Mouse (Mus musculus): ENCODE data around the gene Emc8. TPM values are rescaled to one million over a fixed set of nuclear protein-coding genes. Genes with fewer than 3 reads are reported as not detected.

Gene Emc8
- polyA plus RNA-seq, 1 experiment = 109 TPM

DNA sequence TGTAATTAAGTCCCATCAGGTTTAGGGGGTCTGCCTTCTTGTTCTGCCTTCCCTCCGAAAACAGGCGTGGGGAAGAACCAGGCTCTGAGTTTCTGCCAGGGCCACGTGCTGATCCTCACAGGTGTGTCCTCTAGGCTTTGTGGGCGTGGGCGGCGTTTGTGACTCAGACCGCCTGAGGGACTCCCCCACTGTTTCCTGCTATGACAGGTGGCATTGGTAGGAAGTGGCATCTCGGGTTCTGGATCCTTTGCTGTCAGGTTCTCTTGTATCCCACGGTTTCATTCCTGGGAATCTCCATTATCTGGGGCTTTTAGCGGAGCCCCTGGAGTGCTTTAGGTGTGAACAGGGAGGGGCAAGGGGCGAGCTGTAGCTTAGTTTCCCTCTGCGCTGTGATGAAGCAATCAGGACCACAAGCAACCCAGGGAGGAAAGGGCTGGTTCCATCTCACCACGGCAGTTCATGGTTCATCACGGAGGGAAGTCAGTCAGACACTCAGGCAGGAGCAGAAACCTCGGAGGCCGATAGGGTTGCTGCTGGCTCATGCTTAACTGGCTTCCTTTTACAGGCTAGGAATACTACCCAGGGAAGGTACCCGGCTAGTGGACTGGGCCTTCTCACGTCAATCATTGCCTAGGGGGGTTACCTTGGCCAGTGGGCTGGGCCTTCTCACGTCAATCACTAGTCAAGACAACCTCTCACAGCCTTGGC, 33.5 kb upstream of the Emc8 start:
- WGBS = 19% methylated on average over 19 of the region's 19 CpGs
- TF ChIP-seq POLR2A (IDR thresholded peaks at IDR 0.05; ENCODE audit: low read depth, low read length) (no peak), CTCF (IDR thresholded peaks at IDR 0.05; ENCODE audit: extremely low read depth, insufficient read length, insufficient replicate concordance, low read depth, low read length) (no peak)
- Histone ChIP-seq H3K27me3 (ENCODE audit: control insufficient read depth, insufficient read depth, low read length) (no peaks in the 10 kb centered on the region), H3K4me3 (ENCODE audit: low read depth, low read length) (peak overlapping the region; percentile 13), H3K27ac (ENCODE audit: insufficient read depth, low read depth, low read length) (peak overlapping the region; percentile 70), H3K36me3 (ENCODE audit: control insufficient read depth, insufficient read depth, low read length) (no peaks in the 10 kb centered on the region), H3K4me1 (ENCODE audit: control insufficient read depth, insufficient read depth, insufficient read length, low read length) (peaks cover 22% of the 10 kb centered on the region)

DNA sequence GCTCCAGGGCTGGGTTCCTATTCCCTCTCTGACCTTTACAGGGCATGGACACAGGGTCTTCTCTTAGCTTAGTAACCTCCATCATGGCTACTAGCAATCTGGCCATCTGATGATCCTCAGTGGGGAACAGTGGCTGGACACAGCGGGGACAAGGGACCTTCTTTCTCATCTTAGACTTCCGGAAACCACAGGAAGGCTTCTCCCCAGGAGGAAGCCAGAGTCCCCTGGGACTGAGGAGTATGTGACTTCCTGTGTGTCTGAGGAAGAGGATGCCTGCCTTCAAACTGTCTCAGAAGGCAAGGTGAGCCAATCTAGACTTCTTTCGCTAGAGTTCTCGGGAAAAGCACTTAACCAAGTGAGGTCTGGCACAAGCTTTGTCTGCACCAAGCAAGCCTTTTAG, 31.7 kb upstream of the Emc8 start:
- H3K4me1 ChIP-seq (ENCODE audit: control insufficient read depth, insufficient read depth, insufficient read length, low read length) = peaks cover 21% of the 10 kb centered on the region
- 90% methylated on average over 4 of the region's 4 CpGs for WGBS
- no peak overlapping the region for H3K4me3 ChIP-seq (ENCODE audit: low read depth, low read length)
- H3K27me3 ChIP-seq (ENCODE audit: control insufficient read depth, insufficient read depth, low read length) = no peaks in the 10 kb centered on the region
- no peaks in the 10 kb centered on the region for H3K36me3 ChIP-seq (ENCODE audit: control insufficient read depth, insufficient read depth, low read length)
- no peak for TF ChIP-seq POLR2A (IDR thresholded peaks at IDR 0.05; ENCODE audit: low read depth, low read length)
- TF ChIP-seq CTCF (IDR thresholded peaks at IDR 0.05; ENCODE audit: extremely low read depth, insufficient read length, insufficient replicate concordance, low read depth, low read length) = no peak
- no peak overlapping the region for H3K27ac ChIP-seq (ENCODE audit: insufficient read depth, low read depth, low read length)

- H3K36me3 ChIP-seq (ENCODE audit: control insufficient read depth, insufficient read depth, low read length) = no peaks in the 10 kb centered on the region
- no peak overlapping the region for H3K4me3 ChIP-seq (ENCODE audit: low read depth, low read length)
- no peak overlapping the region for H3K27ac ChIP-seq (ENCODE audit: insufficient read depth, low read depth, low read length)
- no peak for TF ChIP-seq CTCF (IDR thresholded peaks at IDR 0.05; ENCODE audit: extremely low read depth, insufficient read length, insufficient replicate concordance, low read depth, low read length)
- peaks cover 23% of the 10 kb centered on the region for H3K4me1 ChIP-seq (ENCODE audit: control insufficient read depth, insufficient read depth, insufficient read length, low read length)
- 82% methylated on average over 2 of the region's 2 CpGs for WGBS
- no peaks in the 10 kb centered on the region for H3K27me3 ChIP-seq (ENCODE audit: control insufficient read depth, insufficient read depth, low read length)
Observed at GRCm38 (mm10) chr8:120699565-120699964, 31.2 kb upstream of the Emc8 start.

- Histone ChIP-seq H3K4me3 (ENCODE audit: low read depth, low read length) (no peak overlapping the region), H3K27me3 (ENCODE audit: control insufficient read depth, insufficient read depth, low read length) (no peaks in the 10 kb centered on the region), H3K36me3 (ENCODE audit: control insufficient read depth, insufficient read depth, low read length) (no peaks in the 10 kb centered on the region), H3K27ac (ENCODE audit: insufficient read depth, low read depth, low read length) (no peak overlapping the region), H3K4me1 (ENCODE audit: control insufficient read depth, insufficient read depth, insufficient read length, low read length) (peaks cover 27% of the 10 kb centered on the region)
- WGBS = 74% methylated on average over 6 of the region's 6 CpGs
- TF ChIP-seq POLR2A (IDR thresholded peaks at IDR 0.05; ENCODE audit: low read depth, low read length) (no peak), CTCF (IDR thresholded peaks at IDR 0.05; ENCODE audit: extremely low read depth, insufficient read length, insufficient replicate concordance, low read depth, low read length) (no peak)
Observed at GRCm38 (mm10) chr8:120699079-120699478, 30.7 kb upstream of the Emc8 start.

DNA sequence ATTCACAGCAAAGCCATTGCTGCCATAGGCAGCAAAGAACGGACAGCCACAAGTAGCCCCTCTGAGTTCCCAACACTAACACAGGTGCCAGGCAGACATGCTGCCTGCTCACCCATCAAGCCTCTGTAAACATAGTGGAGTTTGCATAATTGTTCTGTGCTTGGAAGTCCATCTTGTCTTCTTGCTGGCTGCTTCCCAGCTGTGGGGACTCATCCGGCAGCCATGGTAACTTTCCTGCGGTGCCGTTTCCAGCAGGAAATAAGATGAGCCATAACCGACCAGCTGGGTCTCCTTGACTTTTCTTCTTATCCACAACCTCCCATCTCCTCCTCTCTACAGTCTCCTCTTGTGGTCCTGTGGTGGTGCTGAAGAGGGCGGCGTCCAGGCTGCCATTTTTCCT, 30.1 kb upstream of the Emc8 start:
- H3K27me3 ChIP-seq (ENCODE audit: control insufficient read depth, insufficient read depth, low read length) = no peaks in the 10 kb centered on the region
- H3K4me1 ChIP-seq (ENCODE audit: control insufficient read depth, insufficient read depth, insufficient read length, low read length) = peaks cover 31% of the 10 kb centered on the region
- 76% methylated on average over 7 of the region's 7 CpGs for WGBS
- H3K36me3 ChIP-seq (ENCODE audit: control insufficient read depth, insufficient read depth, low read length) = no peaks in the 10 kb centered on the region
- H3K4me3 ChIP-seq (ENCODE audit: low read depth, low read length) = no peak overlapping the region
- TF ChIP-seq POLR2A (IDR thresholded peaks at IDR 0.05; ENCODE audit: low read depth, low read length) = no peak
- TF ChIP-seq CTCF (IDR thresholded peaks at IDR 0.05; ENCODE audit: extremely low read depth, insufficient read length, insufficient replicate concordance, low read depth, low read length) = no peak
- H3K27ac ChIP-seq (ENCODE audit: insufficient read depth, low read depth, low read length) = peak overlapping the region; percentile 23; the same call in 1 of the 2 replicates

DNA sequence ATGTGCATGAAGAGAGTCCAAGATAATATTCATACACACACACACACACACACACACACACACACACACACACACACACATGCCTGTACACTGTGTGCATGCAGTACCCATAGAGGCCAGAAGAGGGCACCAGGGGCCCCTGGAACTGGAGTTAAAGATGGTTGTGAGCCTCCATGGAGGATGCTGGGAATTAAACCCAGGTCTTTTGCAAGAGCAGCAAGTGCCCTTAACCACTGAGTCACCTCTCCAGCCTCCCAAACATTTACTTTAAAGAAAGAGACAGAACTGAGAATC, 29.6 kb upstream of the Emc8 start:
- Histone ChIP-seq H3K4me1 (ENCODE audit: control insufficient read depth, insufficient read depth, insufficient read length, low read length) (peaks cover 31% of the 10 kb centered on the region), H3K27me3 (ENCODE audit: control insufficient read depth, insufficient read depth, low read length) (no peaks in the 10 kb centered on the region), H3K4me3 (ENCODE audit: low read depth, low read length) (no peak overlapping the region), H3K36me3 (ENCODE audit: control insufficient read depth, insufficient read depth, low read length) (no peaks in the 10 kb centered on the region), H3K27ac (ENCODE audit: insufficient read depth, low read depth, low read length) (peak overlapping the region; percentile 23; the same call in 1 of the 2 replicates)
- TF ChIP-seq POLR2A (IDR thresholded peaks at IDR 0.05; ENCODE audit: low read depth, low read length) (no peak), CTCF (IDR thresholded peaks at IDR 0.05; ENCODE audit: extremely low read depth, insufficient read length, insufficient replicate concordance, low read depth, low read length) (peak; percentile 57; the same call in 1 of the 2 replicates)

DNA sequence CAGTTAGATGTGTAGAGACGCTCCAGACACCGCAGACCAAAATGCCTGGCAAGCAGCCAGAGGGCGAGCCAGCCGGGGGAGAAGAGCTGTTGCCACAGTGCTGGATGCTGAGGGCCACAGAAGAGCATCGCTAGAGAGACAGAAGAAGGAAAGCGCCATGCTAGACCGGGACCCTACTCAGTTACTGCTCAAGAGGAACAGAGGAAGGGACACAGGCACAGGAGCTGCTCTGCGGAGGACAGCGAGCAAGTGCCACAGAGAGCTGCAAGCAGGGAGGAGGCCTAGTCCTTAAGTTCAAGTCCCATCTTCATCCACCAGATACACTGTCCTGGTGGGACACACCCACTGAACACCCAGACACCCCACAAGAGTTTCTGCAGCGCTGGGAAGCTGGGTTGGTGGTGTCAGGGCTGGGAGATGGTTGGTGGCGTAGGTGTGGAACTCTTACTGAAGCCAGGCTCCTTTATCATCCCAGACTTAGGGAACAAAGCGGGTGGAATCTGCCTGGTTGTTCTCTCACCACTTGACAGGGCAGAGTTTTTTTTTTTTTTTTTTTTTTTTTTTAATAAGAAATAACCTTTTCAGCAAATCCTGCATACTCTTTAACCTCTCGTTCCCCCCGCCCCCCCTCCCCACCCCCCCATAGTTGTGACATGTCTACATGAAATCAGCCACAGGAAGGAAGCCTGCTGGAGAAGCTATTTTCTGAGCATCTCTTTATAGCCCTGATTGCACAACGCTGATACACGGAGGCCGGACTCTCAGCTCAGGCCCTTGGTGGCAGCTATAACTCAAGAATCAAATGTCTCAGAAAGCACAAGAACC, 29.0 kb upstream of the Emc8 start:
- Histone ChIP-seq H3K27me3 (ENCODE audit: control insufficient read depth, insufficient read depth, low read length) (no peaks in the 10 kb centered on the region), H3K27ac (ENCODE audit: insufficient read depth, low read depth, low read length) (0 out of 2 replicates have a peak overlapping the region, but pooled peaks have one; percentile 1), H3K4me1 (ENCODE audit: control insufficient read depth, insufficient read depth, insufficient read length, low read length) (peaks cover 32% of the 10 kb centered on the region), H3K4me3 (ENCODE audit: low read depth, low read length) (no peak overlapping the region), H3K36me3 (ENCODE audit: control insufficient read depth, insufficient read depth, low read length) (no peaks in the 10 kb centered on the region)
- TF ChIP-seq POLR2A (IDR thresholded peaks at IDR 0.05; ENCODE audit: low read depth, low read length) = no peak
- TF ChIP-seq CTCF (IDR thresholded peaks at IDR 0.05; ENCODE audit: extremely low read depth, insufficient read length, insufficient replicate concordance, low read depth, low read length) = no peak
- 58% methylated on average over 17 of the region's 17 CpGs for WGBS

All from small intestine, adult 2 months (tissue).